Mouse (Mus musculus) megakaryocyte-erythroid progenitor cell, adult 5 weeks (primary cell): ENCODE measurements around the gene Mrpl34. TPM values are rescaled to one million over a fixed set of nuclear protein-coding genes. Genes with fewer than 3 reads are reported as not detected.

ENCODE experiments used
- polyA plus RNA-seq: library from polyadenylated mRNA; stranded (reverse); fragments of >175 nt; gene quantifications from 2 replicates; pipeline ENCODE4 v1.2.3, GENCODE M21; 2012

Gene Mrpl34
- 195 and 205 TPM in 2 replicates for polyA plus RNA-seq

GRCm38 (mm10) chr8:71464513-71465500 is at the start of gene Mrpl34:
Mrpl34 (plus strand) TSS chr8:71464959.

GRCm38 (mm10) chr8:71463188-71464033 is 1.3 kb upstream of the Mrpl34 start, which contains the start of gene Abhd8:
Abhd8 (minus strand) TSS chr8:71463655.

GRCm38 (mm10) chr8:71468916-71469315 is 4.2 kb downstream of the Mrpl34 start, which contains the start of gene Dda1:
Dda1 (plus strand) TSS chr8:71469199.

GRCm38 (mm10) chr8:71485142-71486135 is 20.7 kb downstream of the Mrpl34 start, which contains the start of gene Ano8:
Ano8 (minus strand) TSS chr8:71485963.

GRCm38 (mm10) chr8:71487691-71488445 is 23.1 kb downstream of the Mrpl34 start, which contains the start of gene Gtpbp3:
Gtpbp3 (plus strand) TSS chr8:71488103.

GRCm38 (mm10) chr8:71511644-71512043 is 46.9 kb downstream of the Mrpl34 start, which contains the start of gene Plvap:
Plvap (minus strand) TSS chr8:71511752.

Other genes starting within 250 kb of the Mrpl34 start
- 57.8 and 74.5 TPM in 2 replicates for gene Myo9b, start 192.2 kb upstream of the Mrpl34 start, polyA plus RNA-seq
- 27.3 and 32.7 TPM in 2 replicates for gene Haus8, start 192.0 kb upstream of the Mrpl34 start, polyA plus RNA-seq
- 291 and 315 TPM in 2 replicates for gene Use1, start 98.1 kb upstream of the Mrpl34 start, polyA plus RNA-seq
- gene Ocel1, start 93.7 kb upstream of the Mrpl34 start, polyA plus RNA-seq, result 24.1 and 32.7 TPM in 2 replicates
- 25.0 and 27.3 TPM in 2 replicates for gene Nr2f6, start 83.0 kb upstream of the Mrpl34 start, polyA plus RNA-seq
- gene Ushbp1, start 69.2 kb upstream of the Mrpl34 start, polyA plus RNA-seq, result not detected in 2 replicates
- gene Babam1, start 68.1 kb upstream of the Mrpl34 start, polyA plus RNA-seq, result 134 and 147 TPM in 2 replicates
- 25.9 and 26.0 TPM in 2 replicates for gene Ankle1, start 58.9 kb upstream of the Mrpl34 start, polyA plus RNA-seq
- 39.6 and 48.5 TPM in 2 replicates for gene Abhd8, start 1.3 kb upstream of the Mrpl34 start, polyA plus RNA-seq
- gene Dda1, start 4.2 kb downstream of the Mrpl34 start, polyA plus RNA-seq, result 224 and 225 TPM in 2 replicates
- 10.6 and 17.2 TPM in 2 replicates for gene Ano8, start 21.0 kb downstream of the Mrpl34 start, polyA plus RNA-seq
- gene Gtpbp3, start 23.1 kb downstream of the Mrpl34 start, polyA plus RNA-seq, result 34.8 and 36.4 TPM in 2 replicates
- 12.9 and 16.5 TPM in 2 replicates for gene Plvap, start 46.8 kb downstream of the Mrpl34 start, polyA plus RNA-seq
- gene Ccdc194, start 60.8 kb downstream of the Mrpl34 start, polyA plus RNA-seq, result not detected in 2 replicates
- gene Bst2, start 72.5 kb downstream of the Mrpl34 start, polyA plus RNA-seq, result 250 and 257 TPM in 2 replicates
- 174 and 201 TPM in 2 replicates for gene Mvb12a, start 78.0 kb downstream of the Mrpl34 start, polyA plus RNA-seq
- gene Tmem221, start 93.9 kb downstream of the Mrpl34 start, polyA plus RNA-seq, result 0.32 and 0.37 TPM in 2 replicates
- not detected in 2 replicates for gene Nxnl1, start 101.6 kb downstream of the Mrpl34 start, polyA plus RNA-seq
- 12.6 and 18.3 TPM in 2 replicates for gene Slc27a1, start 103.9 kb downstream of the Mrpl34 start, polyA plus RNA-seq
- gene Pgls, start 127.2 kb downstream of the Mrpl34 start, polyA plus RNA-seq, result 408 and 426 TPM in 2 replicates
- 14.0 and 18.2 TPM in 2 replicates for gene Fam129c, start 132.7 kb downstream of the Mrpl34 start, polyA plus RNA-seq
- gene Colgalt1, start 146.0 kb downstream of the Mrpl34 start, polyA plus RNA-seq, result 59.2 and 64.3 TPM in 2 replicates
- 0.64 and 1.7 TPM in 2 replicates for gene Unc13a, start 206.8 kb downstream of the Mrpl34 start, polyA plus RNA-seq
- 93.6 and 114 TPM in 2 replicates for gene Jak3, start 211.3 kb downstream of the Mrpl34 start, polyA plus RNA-seq
- gene Insl3, start 224.3 kb downstream of the Mrpl34 start, polyA plus RNA-seq, result 49.6 and 68.7 TPM in 2 replicates
- gene B3gnt3, start 236.8 kb downstream of the Mrpl34 start, polyA plus RNA-seq, result 0.76 and 1.4 TPM in 2 replicates